Mouse (Mus musculus): ENCODE data around the gene Ces3b. TPM values are rescaled to one million over a fixed set of nuclear protein-coding genes. Genes with fewer than 3 reads are reported as not detected.
"Not testable (repeated sequence)": the region's sequence is repeated elsewhere in the genome, so short reads cannot be mapped to it uniquely, and the experiment has no call there.

Ces3b gene
- total RNA-seq, 2 experiments from 2014 or later, result not detected

DNA sequence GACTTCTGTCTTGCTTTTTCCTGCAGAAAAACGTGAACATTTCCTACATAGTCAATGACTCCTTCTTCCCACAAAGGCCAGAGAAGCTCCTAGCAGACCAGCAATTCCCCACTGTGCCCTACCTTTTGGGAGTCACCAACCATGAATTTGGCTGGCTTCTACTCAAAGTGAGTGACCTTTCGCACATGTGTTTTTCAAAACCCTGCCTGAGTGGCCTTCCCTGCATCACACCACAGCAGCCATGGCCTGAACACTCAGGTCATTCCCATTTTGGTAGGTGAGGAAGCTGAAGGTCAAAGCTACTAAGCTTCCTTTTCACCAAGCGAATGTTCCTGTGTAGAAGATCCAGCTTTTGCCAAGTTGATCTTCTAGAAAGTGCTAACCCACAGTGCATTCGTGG, 5.0 kb downstream of the Ces3b start:
- Histone ChIP-seq H3K27ac (no peak overlapping the region), H3K4me3 (no peak overlapping the region)
- DNase-seq (ENCODE audit: low spot score in 2 of 2), result no peak
- no peak for TF ChIP-seq CTCF (conservative IDR thresholded peaks at IDR 0.05)

- DNase-seq (ENCODE audit: low spot score in 2 of 2), result no peak
- no peak for TF ChIP-seq CTCF (conservative IDR thresholded peaks at IDR 0.05)
Measured at GRCm38 (mm10) chr8:105093992-105094391, 10.4 kb downstream of the Ces3b start.

GRCm38 (mm10) chr8:105102101-105102785, 18.7 kb downstream of the Ces3b start:
- not testable (repeated sequence) for H3K4me3 ChIP-seq; DNase-seq (ENCODE audit: low spot score in 2 of 2); H3K27ac ChIP-seq

More at GRCm38 (mm10) chr8:105093992-105094391, 10.4 kb downstream of the Ces3b start:
- no peak overlapping the region for H3K4me3 ChIP-seq
- H3K27ac ChIP-seq, result no peak overlapping the region

DNA sequence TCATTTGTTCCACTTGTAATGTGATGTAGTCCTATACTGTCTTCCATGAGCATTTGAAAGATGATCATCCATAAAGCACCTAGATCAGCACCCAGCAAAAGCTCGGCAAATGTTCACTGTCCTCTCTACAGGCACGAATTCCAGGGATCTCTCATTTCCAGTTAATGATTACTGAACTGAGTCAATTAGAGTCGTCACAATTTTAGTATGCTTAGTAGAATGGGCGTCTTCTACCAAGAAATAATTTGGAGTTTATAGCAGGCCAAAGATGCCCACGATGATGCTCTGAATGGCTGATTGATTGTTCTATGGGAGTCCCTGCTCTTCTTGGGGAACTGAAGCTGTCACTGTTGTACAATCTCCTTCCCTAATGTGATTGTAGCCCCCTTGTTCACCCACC, 20.1 kb downstream of the Ces3b start:
- H3K27ac ChIP-seq; DNase-seq (ENCODE audit: low spot score in 2 of 2); H3K4me3 ChIP-seq: not testable (repeated sequence)

- Histone ChIP-seq H3K4me3 (no peak overlapping the region), H3K27ac (no peak overlapping the region)
- TF ChIP-seq CTCF (conservative IDR thresholded peaks at IDR 0.05), result no peak
- DNase-seq (ENCODE audit: low spot score in 2 of 2), result no peak
Measured at GRCm38 (mm10) chr8:105104220-105104619, 20.7 kb downstream of the Ces3b start.

GRCm38 (mm10) chr8:105129864-105130263, 46.3 kb downstream of the Ces3b start:
- no peak for DNase-seq (ENCODE audit: low spot score in 2 of 2)
- TF ChIP-seq CTCF (conservative IDR thresholded peaks at IDR 0.05), result no peak
- Histone ChIP-seq H3K4me3 (no peak overlapping the region), H3K27ac (no peak overlapping the region)

GRCm38 (mm10) chr8:105131509-105131908, 48.0 kb downstream of the Ces3b start, which contains the start of gene Ces4a:
TSS of gene Ces4a (plus strand) at chr8:105131800.
- DNase-seq (ENCODE audit: low spot score in 2 of 2), result no peak
- no peak for TF ChIP-seq CTCF (conservative IDR thresholded peaks at IDR 0.05)
- no peak within 1 kb of the TSS for H3K27ac ChIP-seq
- H3K4me3 ChIP-seq, result no peak within 1 kb of the TSS

- Histone ChIP-seq H3K27ac (no peak overlapping the region), H3K4me3 (no peak overlapping the region)
- TF ChIP-seq CTCF (conservative IDR thresholded peaks at IDR 0.05), result peak; percentile 93
- peak; percentile 16 to 79 for DNase-seq (ENCODE audit: low spot score in 2 of 2)
Measured at GRCm38 (mm10) chr8:105138423-105138822, 54.9 kb downstream of the Ces3b start.

DNA sequence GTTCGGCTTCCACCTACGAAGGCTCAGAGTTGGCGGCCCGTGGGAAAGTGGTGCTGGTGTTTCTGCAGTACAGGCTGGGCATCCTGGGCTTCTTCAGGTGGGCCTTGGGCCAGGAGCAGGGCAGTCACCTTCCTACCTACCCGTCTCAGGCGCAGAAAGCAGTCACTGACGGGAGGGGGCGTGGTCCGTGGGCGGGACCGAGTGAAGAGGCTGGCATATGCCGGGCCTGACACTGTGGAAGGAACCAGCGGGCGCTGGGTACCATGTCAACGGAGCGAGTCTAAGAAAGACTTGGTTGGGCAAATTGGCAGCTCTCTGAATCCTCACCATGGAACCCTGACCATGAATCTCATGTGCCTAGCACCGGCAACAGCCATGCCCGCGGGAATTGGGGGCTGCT, 58.8 kb downstream of the Ces3b start:
- no peak for TF ChIP-seq CTCF (conservative IDR thresholded peaks at IDR 0.05)
- DNase-seq (ENCODE audit: low spot score in 2 of 2), result no peak
- Histone ChIP-seq H3K4me3 (no peak overlapping the region), H3K27ac (no peak overlapping the region)

Other genes starting within 250 kb of the Ces3b start
- gene Ces2c, start 236.7 kb upstream of the Ces3b start, total RNA-seq (2021), result not detected
- gene Ces2e, start 157.5 kb upstream of the Ces3b start, total RNA-seq (2021), result not detected
- not detected for gene Ces2f, start 136.4 kb upstream of the Ces3b start, total RNA-seq (2021)
- gene Ces2g, start 122.0 kb upstream of the Ces3b start, total RNA-seq (2021), result under 1 TPM; 0.12 to 0.13 TPM
- gene Ces2h, start 82.9 kb upstream of the Ces3b start, total RNA-seq (2021), result not detected
- not detected for gene Ces3a, start 35.2 kb upstream of the Ces3b start, total RNA-seq (2021)
- gene Ces4a, start 48.0 kb downstream of the Ces3b start, total RNA-seq (2021), result not detected
- 10 to 100 TPM; 20.0 to 20.4 TPM for gene Cbfb, start 86.9 kb downstream of the Ces3b start, total RNA-seq (2021)
- gene D230025D16Rik, start 141.4 kb downstream of the Ces3b start, total RNA-seq (2021), result 10 to 100 TPM; 38.9 to 39.2 TPM
- gene B3gnt9, start 171.4 kb downstream of the Ces3b start, total RNA-seq (2021), result 1 to 10 TPM; 2.9 TPM
- gene Tradd, start 180.9 kb downstream of the Ces3b start, total RNA-seq (2021), result 1 to 10 TPM; 7.0 to 7.6 TPM
- 1 to 10 TPM in 1 of 2 experiments, under 1 TPM in 1; 0.91 to 1.9 TPM for gene Fbxl8, start 180.9 kb downstream of the Ces3b start, total RNA-seq (2021)
- gene Hsf4, start 186.0 kb downstream of the Ces3b start, total RNA-seq (2021), result 1 to 10 TPM; 7.2 to 9.5 TPM
- 1 to 10 TPM; 7.4 to 7.8 TPM for gene Nol3, start 192.4 kb downstream of the Ces3b start, total RNA-seq (2021)
- 10 to 100 TPM; 20.0 to 24.4 TPM for gene 4931428F04Rik, start 206.1 kb downstream of the Ces3b start, total RNA-seq (2021)
- 1 to 10 TPM; 1.4 TPM for gene Exoc3l, start 212.3 kb downstream of the Ces3b start, total RNA-seq (2021)
- 10 to 100 TPM; 36.1 to 39.0 TPM for gene E2f4, start 213.9 kb downstream of the Ces3b start, total RNA-seq (2021)
- gene Elmo3, start 221.8 kb downstream of the Ces3b start, total RNA-seq (2021), result 1 to 10 TPM in 1 of 2 experiments, under 1 TPM in 1; 0.84 to 1.2 TPM
- 1 to 10 TPM; 7.6 to 7.7 TPM for gene Lrrc29, start 242.5 kb downstream of the Ces3b start, total RNA-seq (2021)
- gene Tmem208, start 242.6 kb downstream of the Ces3b start, total RNA-seq (2021), result 10 to 100 TPM; 40.3 to 40.9 TPM